Mouse (Mus musculus) megakaryocyte progenitor cell, adult 5-6 weeks (primary cell): ENCODE data around the gene 9430015G10Rik. TPM values are rescaled to one million over a fixed set of nuclear protein-coding genes. Genes with fewer than 3 reads are reported as not detected.
A peak's percentile ranks its signal among the peaks of the same experiment; 100 is the strongest.

Source experiments
- ATAC-seq: replicated peaks from 2 replicates; pipeline ENCODE4 v1.8.0; 2016; ENCODE audit warnings: mild to moderate bottlenecking, moderate TSS enrichment, inconsistent platforms; ENCODE audit not compliant: poor library complexity
- total RNA-seq, 2 experiments: library from RNA; stranded (forward) in 1 of 2; stranded (reverse) in 1 of 2; fragments of 157-497, 149-512 nt in 1 of 2; fragments of 200-1000 nt in 1 of 2; gene quantifications; 2 replicates each; pipeline versions ENCODE4 v1.2.3 to v1.2.4; 2015 to 2017

The 9430015G10Rik gene
- total RNA-seq (2015) (16.9 and 24.7 TPM in 2 replicates), total RNA-seq (2017) (28.3 and 33.7 TPM in 2 replicates)

- peak; percentile 90 for ATAC-seq
Measured at GRCm38 (mm10) chr4:156109570-156110331, at the start of gene 9430015G10Rik. 9430015G10Rik (plus strand) TSS chr4:156109982.

- no peak for ATAC-seq
Measured at GRCm38 (mm10) chr4:156063861-156064509, 45.8 kb upstream of the 9430015G10Rik start.

GRCm38 (mm10) chr4:156064510-156064897 is 45.3 kb upstream of the 9430015G10Rik start:
- no peak for ATAC-seq

- no peak for ATAC-seq
Measured at GRCm38 (mm10) chr4:156065156-156065894, 44.5 kb upstream of the 9430015G10Rik start.

GRCm38 (mm10) chr4:156067256-156067949 is 42.4 kb upstream of the 9430015G10Rik start:
- ATAC-seq: peak; percentile 95

GRCm38 (mm10) chr4:156069701-156070100 is 40.1 kb upstream of the 9430015G10Rik start:
- ATAC-seq: no peak

- ATAC-seq: 0 out of 2 replicates have a peak, but pooled peaks have one; percentile 38
Measured at GRCm38 (mm10) chr4:156070276-156070675, 39.5 kb upstream of the 9430015G10Rik start.

GRCm38 (mm10) chr4:156070716-156071115 is 39.1 kb upstream of the 9430015G10Rik start:
- ATAC-seq: no peak

GRCm38 (mm10) chr4:156076911-156077382 is 32.8 kb upstream of the 9430015G10Rik start:
- peak; percentile 59 for ATAC-seq

GRCm38 (mm10) chr4:156077499-156078301 is 32.1 kb upstream of the 9430015G10Rik start:
- peak; percentile 76 for ATAC-seq

GRCm38 (mm10) chr4:156082621-156083234 is 27.1 kb upstream of the 9430015G10Rik start:
- ATAC-seq: peak; percentile 51

- ATAC-seq: no peak
Measured at GRCm38 (mm10) chr4:156083348-156083747, 26.4 kb upstream of the 9430015G10Rik start.

- ATAC-seq: no peak
Measured at GRCm38 (mm10) chr4:156084096-156084879, 25.5 kb upstream of the 9430015G10Rik start.

- no peak for ATAC-seq
Measured at GRCm38 (mm10) chr4:156085256-156085655, 24.5 kb upstream of the 9430015G10Rik start.

- ATAC-seq: peak; percentile 92
Measured at GRCm38 (mm10) chr4:156087398-156088087, 22.2 kb upstream of the 9430015G10Rik start.

- no peak for ATAC-seq
Measured at GRCm38 (mm10) chr4:156091236-156091635, 18.5 kb upstream of the 9430015G10Rik start.

- no peak for ATAC-seq
Measured at GRCm38 (mm10) chr4:156092765-156093164, 17.0 kb upstream of the 9430015G10Rik start.

- ATAC-seq: no peak
Measured at GRCm38 (mm10) chr4:156093758-156094157, 16.0 kb upstream of the 9430015G10Rik start.
